Mouse (Mus musculus): ENCODE measurements around the gene Dctn2.

DNA sequence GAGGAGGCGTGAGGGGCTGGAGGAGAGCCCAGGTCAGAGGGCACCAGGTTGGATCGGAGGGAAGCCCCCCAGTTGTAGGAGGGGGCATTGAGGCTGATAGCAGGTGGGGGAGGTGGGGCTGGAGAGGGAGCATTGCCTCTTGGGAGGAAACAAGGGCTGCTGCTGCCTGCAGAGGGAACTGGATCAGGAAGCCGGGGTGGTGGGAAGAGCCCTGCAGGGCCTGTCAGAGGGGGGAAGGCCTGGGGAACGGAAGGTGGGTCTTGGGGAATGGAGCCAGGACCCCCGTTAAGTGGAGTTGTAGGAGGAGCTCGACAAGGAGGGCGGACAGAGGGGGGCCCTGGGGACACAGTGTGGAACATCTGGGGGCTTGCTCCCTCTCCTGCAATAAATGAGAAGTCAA is 20.0 kb downstream of the Dctn2 start:
- TF ChIP-seq CTCF (IDR thresholded peaks at IDR 0.05; ENCODE audit: low read depth, low read length) (no peak), POLR2A (IDR thresholded peaks at IDR 0.05; ENCODE audit: extremely low read depth, insufficient read depth, low read length) (no peak)

Measured in liver, adult 2 months (tissue).